Mouse (Mus musculus): ENCODE results near the gene Rpl9-ps1.

The Rpl9-ps1 gene

GRCm38 (mm10) chr11:83619037-83619436 lies 26.4 kb downstream of the Rpl9-ps1 start:
- no peak for DNase-seq

DNA sequence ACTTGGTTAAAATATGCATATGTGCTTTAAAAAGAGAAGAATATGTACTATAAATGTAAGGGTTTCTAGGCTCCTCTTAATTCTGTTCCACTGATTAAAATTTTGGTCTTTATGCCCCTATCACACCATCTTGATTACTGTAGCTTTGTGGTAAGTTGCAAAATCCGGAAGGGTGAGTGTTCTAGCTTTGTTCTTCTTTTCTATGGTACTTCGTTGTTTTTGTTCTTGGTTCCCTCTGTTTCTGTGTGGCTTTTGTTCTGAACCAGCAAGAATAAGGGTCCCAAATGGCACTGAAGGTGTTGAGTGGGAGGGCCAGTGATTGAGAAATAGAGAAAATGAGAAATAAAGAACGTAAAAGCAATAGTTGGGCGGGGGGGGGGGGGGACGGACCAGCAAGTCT lies 27.2 kb downstream of the Rpl9-ps1 start:
- DNase-seq = no peak

DNA sequence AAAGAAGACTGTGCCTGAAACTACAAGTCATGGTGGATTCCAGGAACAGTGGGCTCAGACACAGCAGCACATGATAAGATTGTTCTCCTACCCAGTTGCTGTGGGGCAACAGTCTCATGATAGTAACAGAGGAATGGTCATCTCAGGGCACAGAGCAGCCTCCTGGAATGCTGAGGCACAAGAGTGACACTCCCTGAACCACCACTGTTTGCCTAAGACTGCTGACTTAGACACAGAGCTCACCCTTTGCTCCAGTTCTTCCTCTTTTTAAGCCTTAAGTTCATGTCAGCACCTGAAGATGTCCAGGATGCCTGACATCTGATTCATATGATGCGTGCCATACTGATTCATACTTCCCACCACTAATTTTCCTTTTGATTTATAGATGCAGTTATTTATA lies 28.8 kb downstream of the Rpl9-ps1 start:
- no peak for DNase-seq

DNA sequence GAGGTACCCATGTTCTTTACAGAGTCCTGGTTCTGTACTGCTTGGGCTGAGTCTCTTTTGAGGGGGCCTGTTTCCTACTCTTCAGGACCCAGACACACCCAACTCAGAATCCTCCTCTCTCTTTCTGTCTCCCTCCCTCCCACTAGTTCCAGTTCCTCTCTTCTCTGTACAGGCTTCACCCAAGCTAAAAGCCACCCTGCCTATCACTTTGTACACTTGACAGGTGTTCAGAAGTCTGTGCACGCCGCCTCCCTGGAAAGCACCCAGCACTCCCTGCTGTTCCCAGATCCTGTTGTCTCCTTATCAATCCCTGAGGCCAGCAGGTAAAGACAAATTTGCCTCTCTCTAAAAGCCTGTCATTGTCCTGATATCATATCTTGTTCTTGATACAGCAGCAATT lies 34.5 kb downstream of the Rpl9-ps1 start:
- DNase-seq = no peak

DNA sequence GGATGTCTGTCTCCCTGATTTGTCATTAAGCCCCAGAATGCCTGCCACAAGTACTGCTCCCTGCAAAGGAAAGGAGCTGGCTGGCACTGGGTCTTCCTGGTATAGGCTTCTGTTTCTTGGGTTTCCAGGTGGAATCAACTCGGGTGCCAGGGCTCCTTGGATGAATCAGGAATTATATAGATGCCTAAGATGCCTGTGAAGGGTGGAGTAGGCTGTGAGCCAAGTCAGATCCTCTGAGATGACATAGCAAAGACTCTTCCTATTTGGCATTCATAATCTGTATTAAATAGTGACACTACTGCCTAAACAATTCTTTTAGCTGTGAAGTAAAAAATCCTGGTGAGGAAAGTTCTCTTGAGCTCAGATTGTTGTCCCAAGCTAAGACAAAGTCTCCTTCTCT lies 39.0 kb downstream of the Rpl9-ps1 start:
- DNase-seq = no peak

DNA sequence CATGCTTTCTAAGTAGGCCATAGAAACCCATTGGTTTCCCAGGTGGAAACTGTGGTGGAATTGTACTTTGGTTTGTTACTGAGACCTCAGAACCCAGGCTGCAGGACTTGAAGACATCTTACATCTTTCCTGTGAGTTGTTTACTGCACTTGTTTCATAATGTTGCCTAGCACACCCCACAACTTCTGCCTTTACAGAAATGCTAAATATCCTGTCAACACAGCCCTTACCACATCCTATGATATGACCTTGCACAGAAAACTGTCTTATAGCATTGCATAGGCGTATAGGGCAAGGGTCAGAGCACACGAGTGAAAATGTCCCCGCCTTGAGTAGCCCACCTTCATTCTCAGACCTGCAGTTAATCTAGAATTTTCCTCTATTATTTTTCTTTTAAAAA lies 39.9 kb downstream of the Rpl9-ps1 start:
- no peak for DNase-seq

DNA sequence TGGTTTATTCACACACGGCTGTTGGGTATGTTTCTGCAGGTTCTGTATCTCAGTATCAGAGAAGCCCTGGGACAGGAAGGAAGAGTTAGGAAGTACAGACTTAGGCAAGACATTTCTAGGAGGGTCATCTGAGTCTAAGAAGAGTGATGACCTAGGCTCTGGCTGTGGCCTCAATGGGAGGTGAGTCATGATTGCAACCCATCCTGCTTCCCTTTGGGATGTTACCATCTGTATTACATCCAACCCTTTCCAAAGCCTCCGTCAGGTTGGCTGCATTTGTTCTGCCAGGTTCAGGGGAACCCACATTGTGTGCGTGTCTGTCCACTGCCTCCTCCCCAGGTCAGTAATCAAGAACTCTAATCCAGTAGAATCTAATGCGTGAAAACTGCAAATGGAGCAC lies 40.7 kb downstream of the Rpl9-ps1 start:
- DNase-seq = no peak

- DNase-seq = no peak
Observed at GRCm38 (mm10) chr11:83603399-83603798, 42.0 kb downstream of the Rpl9-ps1 start.

DNA sequence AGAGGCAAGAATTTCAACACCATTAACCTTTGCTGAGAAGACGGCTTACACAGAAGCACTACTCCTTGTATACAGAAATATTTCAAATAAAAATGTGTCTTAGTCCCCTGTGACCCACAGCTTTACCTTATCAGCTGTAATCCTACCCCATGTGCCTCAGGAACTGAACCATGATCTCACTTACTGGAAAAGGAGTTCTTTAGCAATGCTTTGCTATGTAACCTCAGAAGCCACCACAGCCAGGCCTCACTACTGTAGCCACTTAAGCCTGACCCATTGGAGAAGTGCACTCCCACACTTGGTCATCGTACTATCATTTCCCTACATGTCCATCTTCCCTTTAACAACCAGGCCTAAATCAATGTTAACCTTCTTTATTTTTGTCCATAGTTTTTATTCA lies 44.8 kb downstream of the Rpl9-ps1 start:
- DNase-seq = no peak

DNA sequence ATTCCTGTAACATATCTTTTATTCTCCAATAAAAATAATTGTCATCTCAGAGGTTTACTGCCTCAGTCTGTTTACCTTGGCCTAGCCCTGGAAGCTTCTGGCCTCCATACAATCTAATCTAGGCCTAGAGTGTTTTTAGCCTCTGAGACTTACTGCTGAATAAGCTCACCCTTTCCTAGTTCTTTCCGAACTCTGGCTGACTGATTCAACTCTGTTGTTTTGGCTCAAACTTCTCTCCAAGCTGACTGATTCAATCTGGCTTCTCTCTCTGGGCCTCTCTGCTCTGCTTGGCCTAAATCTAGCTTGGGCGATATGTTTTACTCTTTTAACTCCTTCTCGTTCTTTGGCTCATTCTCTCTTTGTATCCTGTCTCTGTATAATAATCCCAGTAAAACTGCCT lies 46.4 kb downstream of the Rpl9-ps1 start:
- no peak for DNase-seq

GRCm38 (mm10) chr11:83598207-83598837 lies 47.1 kb downstream of the Rpl9-ps1 start:
- no peak for DNase-seq

DNA sequence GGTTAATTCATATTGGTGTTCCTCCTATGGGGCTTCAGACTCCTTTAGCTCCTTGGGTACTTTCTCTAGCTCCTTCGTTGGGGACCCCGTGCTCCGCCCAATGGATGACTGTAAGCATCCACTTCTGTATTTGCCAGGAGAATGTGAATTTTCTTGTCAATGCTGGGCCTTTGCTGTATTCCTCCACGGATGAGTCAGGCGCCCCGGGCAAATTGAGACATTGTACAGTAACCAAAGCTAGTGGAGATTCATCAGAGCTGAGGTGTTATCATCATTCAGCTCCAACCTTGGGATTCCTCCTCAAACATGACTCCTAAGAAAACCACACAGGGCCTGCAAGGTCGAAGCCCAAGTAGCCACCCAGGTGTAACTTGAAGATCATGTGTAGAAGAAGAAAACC lies 47.6 kb downstream of the Rpl9-ps1 start:
- DNase-seq = no peak

- DNase-seq = no peak
Observed at GRCm38 (mm10) chr11:83595669-83596455, 49.6 kb downstream of the Rpl9-ps1 start.

Data from cerebellum, postnatal 25 days (tissue).